Mouse (Mus musculus) thymus, adult 2 months (tissue): Measurements from ENCODE around the gene Gm10642.

Source experiments
- CTCF ChIP-seq: fragments of 200-500 bp; IDR thresholded peaks from 2 replicates; pipeline ENCODE4 v1.5.1; 2012; ENCODE audit warnings: mild to moderate bottlenecking, control low read depth, low read length, moderate library complexity, borderline replicate concordance; ENCODE audit not compliant: control insufficient read depth, poor library complexity, insufficient read depth; ENCODE audit errors: extremely low read depth
- POLR2A ChIP-seq: fragments of 200-500 bp; IDR thresholded peaks from 2 replicates; pipeline ENCODE4 v1.6.1; 2012; ENCODE audit warnings: mild to moderate bottlenecking, low read length, control low read depth, moderate library complexity; ENCODE audit not compliant: control insufficient read depth, poor library complexity, insufficient read depth; ENCODE audit errors: extremely low read depth

- TF ChIP-seq CTCF (no peak), POLR2A (no peak)
Measured at GRCm38 (mm10) chr9:70636748-70637147, 19.3 kb upstream of the Gm10642 start.
